Mouse (Mus musculus) kidney, adult 9 months (tissue): Measurements from ENCODE around the gene Zbtb4.
A peak's percentile ranks its signal among the peaks of the same experiment; 100 is the strongest.

Experiments
- DNase-seq: peaks from one replicate; pipeline ENCODE4 v3.0.0; 2022

Zbtb4 gene

DNA sequence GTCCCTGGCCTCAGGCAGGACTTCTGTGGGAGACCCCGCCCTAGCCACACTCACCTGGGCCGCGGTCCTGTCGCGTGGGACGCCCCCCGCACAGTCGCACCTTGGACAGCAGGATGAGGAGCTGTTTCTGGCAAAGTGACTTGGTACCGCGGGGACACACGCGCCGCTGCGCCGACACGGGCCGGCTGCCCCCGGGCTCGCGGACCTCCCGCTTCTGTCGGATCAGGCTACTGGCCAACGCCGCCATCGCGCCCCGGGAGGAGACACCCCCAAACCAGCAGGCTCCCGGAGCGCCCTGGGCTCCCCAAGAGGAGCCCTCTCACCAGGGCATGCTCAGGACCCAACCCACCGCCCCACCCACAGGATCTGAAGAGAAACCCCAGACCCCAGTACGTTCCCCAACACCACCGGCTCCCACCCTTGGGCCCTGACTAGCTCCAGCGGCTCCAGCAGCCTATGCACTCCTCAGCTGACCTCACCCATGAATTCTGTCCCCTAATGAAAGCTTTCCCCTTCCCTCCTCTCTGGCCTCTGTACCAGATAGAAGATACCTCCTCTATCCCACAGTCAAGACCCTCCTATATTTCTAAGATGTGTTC, 35.8 kb downstream of the Zbtb4 start, which contains the start of gene Fgf11:
TSS of gene Fgf11 (minus strand) at position 479 of the 599 bp plus-strand sequence.
- DNase-seq: no peak

- peak; percentile 72 for DNase-seq
These were observed 37.0 kb downstream of the Zbtb4 start for GRCm38 (mm10) chr11:69802648-69803105.

GRCm38 (mm10) chr11:69803328-69803727, 37.6 kb downstream of the Zbtb4 start:
- no peak for DNase-seq

- peak; percentile 85 for DNase-seq
These were observed 38.3 kb downstream of the Zbtb4 start for GRCm38 (mm10) chr11:69803786-69804651.

GRCm38 (mm10) chr11:69804652-69804940, 38.9 kb downstream of the Zbtb4 start:
- DNase-seq: peak; percentile 56

GRCm38 (mm10) chr11:69804972-69805909, 39.5 kb downstream of the Zbtb4 start, which contains the start of gene Tmem102:
TSS of gene Tmem102 (minus strand) at chr11:69805624.
- peak; percentile 93 for DNase-seq

DNA sequence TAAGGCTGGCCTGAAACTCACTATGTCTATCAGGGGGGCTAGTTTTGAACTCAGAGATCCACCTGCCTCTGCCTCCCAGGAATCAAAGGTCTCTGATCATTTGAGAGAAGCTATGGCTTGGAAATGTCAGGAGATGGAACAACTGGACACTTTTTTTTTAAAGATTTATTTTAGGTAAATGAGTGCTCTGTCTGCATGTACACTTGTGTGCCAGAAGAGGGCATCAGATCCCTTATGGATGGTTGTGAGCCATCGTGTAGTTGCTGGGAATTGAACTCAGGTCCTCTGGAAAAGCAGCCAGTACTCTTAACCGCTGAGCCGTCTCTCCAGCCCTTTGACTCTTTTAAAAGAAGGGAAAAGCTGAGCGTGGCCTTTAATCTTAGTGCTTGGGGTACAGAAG, 40.7 kb downstream of the Zbtb4 start:
- DNase-seq: no peak

DNA sequence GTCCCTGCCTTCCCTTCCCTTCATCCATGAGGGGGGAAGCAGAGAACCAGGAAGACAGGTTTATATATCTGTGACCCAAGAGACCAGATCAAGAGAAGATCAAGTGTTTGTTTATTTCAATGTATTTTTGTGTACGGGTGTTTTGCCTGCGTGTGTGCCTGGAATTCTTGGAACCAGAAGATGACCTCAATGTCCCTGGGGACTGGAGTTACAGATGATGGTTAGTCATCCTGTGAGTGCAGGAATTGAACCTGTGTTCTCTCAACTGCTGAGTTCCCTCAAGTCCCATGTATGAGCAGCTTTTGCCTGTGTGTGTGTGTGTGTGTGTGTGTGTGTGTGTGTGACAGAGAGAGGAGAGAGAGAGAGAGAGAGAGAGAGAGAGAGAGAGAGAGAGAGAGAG, 41.9 kb downstream of the Zbtb4 start:
- no peak for DNase-seq

DNA sequence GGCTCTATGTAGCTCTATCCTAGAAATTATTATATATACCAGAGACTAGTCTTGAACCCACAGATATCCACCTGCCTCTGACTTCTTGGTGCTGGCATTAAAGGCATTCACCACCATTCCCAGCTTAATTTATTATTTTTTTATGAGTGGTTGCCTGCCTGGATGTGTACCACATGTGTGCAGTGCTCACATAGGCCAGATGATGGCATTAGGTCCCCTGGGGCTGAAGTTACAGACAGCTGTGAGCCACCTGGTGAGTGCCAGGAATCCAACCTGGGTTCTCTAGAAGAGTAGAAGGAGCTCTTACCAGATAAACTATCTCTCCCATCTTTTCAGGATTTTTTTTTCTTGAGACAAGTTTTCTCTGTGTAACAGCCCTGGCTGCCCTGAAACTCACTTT, 44.6 kb downstream of the Zbtb4 start:
- no peak for DNase-seq

DNA sequence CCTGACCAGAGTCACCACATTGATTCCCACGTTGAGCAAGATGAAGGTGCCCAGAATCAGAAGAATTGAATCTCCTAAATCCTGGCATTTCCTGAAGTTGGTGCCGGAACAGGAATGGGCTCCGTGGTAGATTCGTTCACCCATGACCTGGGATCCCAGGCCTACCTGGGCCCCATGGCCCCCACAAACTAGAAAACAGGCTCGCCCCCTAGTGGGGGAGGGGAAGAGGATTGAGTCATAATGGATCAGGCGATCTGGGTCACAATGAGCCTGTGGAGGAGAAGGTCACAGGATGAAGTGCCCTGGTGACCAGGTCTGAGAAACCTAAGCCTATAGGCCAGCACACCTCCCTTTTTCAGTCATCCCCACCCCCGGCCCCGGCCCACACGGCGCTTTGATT, 49.4 kb downstream of the Zbtb4 start, which contains the start of gene Gm39566:
TSS of gene Gm39566 (minus strand) at position 144 of the 400 bp plus-strand sequence.
- no peak for DNase-seq

GRCm38 (mm10) chr11:69816520-69816919, 50.8 kb downstream of the Zbtb4 start:
- DNase-seq: no peak

DNA sequence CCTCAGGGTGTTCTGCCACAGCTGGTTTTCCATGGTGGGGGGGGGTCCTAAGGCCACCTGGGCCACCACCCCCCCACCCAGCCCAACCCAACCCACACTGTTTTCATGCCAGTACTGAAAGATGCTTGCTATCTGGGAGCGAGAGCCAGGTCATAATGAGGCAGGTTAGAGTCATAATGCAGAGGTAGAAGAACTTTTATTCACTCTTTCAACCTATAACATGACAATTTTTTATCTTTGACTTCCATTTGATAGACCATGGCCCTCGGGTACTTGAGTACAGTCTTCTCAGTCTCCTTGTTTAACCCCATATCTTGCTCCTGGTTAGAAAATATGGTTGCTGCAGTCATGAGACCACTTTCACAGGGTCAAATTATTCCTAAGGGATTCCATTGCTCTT, 52.7 kb downstream of the Zbtb4 start, which contains the start of gene Spem2:
TSS of gene Spem2 (minus strand) at position 101 of the 400 bp plus-strand sequence.
- DNase-seq: no peak

GRCm38 (mm10) chr11:69818871-69819270, 53.2 kb downstream of the Zbtb4 start:
- DNase-seq: no peak

DNA sequence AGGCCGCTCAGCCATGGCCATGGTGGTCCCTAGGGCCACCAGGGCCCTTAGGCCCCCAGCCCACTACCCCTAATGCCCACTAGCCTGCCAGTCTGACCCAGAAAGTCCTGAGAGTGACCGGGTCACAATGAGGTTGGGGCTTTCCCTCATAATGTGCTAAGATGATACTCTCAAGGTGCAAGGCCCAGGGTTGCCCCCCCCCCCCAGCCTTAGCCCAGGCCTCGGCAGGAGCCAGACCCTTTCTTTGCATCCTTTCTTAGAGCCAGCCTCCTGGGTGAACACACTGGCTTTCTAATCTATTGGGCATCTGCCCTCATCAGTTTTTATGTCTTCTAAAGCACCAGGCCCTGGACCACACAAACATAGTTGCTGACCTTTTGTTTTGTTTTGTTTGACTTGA, 56.4 kb downstream of the Zbtb4 start, which contains the start of gene Spem1:
TSS of gene Spem1 (minus strand) at position 101 of the 400 bp plus-strand sequence.
- DNase-seq: no peak

GRCm38 (mm10) chr11:69823456-69823855, 57.7 kb downstream of the Zbtb4 start:
- DNase-seq: no peak

DNA sequence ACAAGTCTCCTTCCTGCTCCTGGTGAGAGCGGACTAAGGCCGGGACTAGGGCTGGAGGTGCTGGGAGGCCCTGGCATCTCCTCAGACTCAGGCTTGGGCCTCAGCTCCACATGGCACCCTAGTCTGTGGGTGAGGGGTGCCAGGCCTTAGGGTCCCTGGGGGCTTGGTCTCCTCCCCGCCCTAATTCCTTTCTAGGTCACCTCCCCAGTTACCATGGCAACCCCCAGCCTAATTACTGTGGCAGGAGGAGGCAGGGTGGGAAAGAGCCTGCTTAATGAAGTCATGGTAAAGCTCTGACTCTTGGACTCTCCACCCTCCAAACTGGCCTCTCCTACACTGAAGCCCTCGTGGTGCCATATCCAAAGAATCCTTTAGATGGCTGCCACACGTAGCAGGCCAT, 63.1 kb downstream of the Zbtb4 start:
- no peak for DNase-seq

DNA sequence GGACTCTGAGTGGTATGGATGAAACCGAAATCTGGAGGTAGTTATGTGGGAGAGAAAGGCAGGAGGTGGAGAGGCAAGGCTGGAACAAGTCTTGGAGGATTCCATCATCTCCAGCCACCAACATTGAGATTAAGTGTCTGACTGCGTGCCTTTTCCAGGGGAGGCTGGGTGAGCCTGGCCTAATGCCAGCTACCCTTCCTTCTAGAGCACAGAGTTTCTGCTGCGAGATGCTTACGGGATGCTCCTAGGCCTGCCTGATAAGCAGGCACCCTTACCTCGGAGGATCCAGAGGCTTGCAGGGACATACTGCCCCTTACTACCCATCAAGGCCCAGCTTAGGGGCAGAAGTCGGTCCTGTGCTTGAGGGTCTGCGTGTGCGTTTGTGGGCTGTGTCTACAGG, 67.8 kb downstream of the Zbtb4 start:
- no peak for DNase-seq
